ENCODE assay signal across 19 mouse cellular contexts in the genomic region with DNA sequence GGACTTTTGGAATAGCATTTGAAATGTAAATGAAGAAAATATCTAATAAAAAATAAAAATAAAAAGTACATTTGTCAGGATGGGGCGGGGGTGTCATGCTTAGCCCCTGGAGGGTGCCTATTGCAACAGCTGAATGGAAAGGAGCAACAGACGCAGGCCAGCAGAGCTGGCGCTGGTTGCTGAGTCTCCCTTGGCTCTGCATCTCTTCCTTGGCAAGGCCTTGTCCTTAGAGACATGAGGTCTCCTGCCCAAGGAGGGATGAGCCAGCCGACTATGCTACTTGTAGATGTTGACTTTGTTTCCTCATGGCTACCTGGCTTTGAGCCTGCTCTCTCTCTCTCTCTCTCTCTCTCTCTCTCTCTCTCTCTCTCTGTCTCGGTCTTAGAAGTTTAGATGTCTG.
A peak's percentile ranks its signal among the peaks of the same experiment; 100 is the strongest.
DNase-seq lines count a peak whose midpoint lies in the region; ATAC-seq lines count a peak whose summit lies in the region.
"Had no signal": no experiment of that assay in that cellular context is flagged by ENCODE, and none has a peak within 500 bp of the region (broad histone marks: within the 10 kb centered on the region; RNA-seq: fewer than 3 reads in every experiment).

No protein-coding gene starts in this region.

- peaks cover 12% of the 10 kb centered on the region; the same call in 1 of the 2 replicates for H3K4me1 ChIP-seq in heart, embryonic 11.5 days (ENCODE audit: control insufficient read depth, insufficient read depth, low read length)
- H3K4me1 ChIP-seq: liver, embryonic 15.5 days; midbrain, embryonic 10.5 days had no signal

- 85% methylated on average over 5 of the region's 5 CpGs for WGBS in heart, embryonic 11.5 days (ENCODE audit: insufficient replicate concordance)

- H3K36me3 ChIP-seq in heart, embryonic 11.5 days (ENCODE audit: control insufficient read depth, insufficient read depth, low read length): no peaks in the 10 kb centered on the region
- H3K36me3 ChIP-seq: embryonic facial prominence, embryonic 13.5 days; limb, embryonic 15.5 days; liver, embryonic 15.5 days; midbrain, embryonic 10.5 days had no signal

- no peak overlapping the region for H3K4me3 ChIP-seq in heart, embryonic 11.5 days (ENCODE audit: low read depth, low read length)
- H3K4me3 ChIP-seq: embryonic facial prominence, embryonic 13.5 days; limb, embryonic 15.5 days; liver, embryonic 15.5 days; midbrain, embryonic 10.5 days had no signal

- intact Hi-C loops in heart, postnatal 14 days (cut with DNase I): no loop called here

- H3K9me3 ChIP-seq in heart, embryonic 11.5 days (replicated peaks; ENCODE audit: control insufficient read depth, low read length): peaks cover 4% of the 10 kb centered on the region; the same call in 1 of the 2 replicates
- H3K9me3 ChIP-seq: embryonic facial prominence, embryonic 13.5 days; limb, embryonic 15.5 days; liver, embryonic 15.5 days had no signal

- no peak overlapping the region for H3K27ac ChIP-seq in heart, embryonic 11.5 days (ENCODE audit: low read depth, low read length)
- H3K27ac ChIP-seq: embryonic facial prominence, embryonic 13.5 days; limb, embryonic 15.5 days; liver, embryonic 15.5 days; macrophage; midbrain, embryonic 10.5 days had no signal

- no peak overlapping the region for H3K4me2 ChIP-seq in heart, embryonic 11.5 days
- H3K4me2 ChIP-seq: embryonic facial prominence, embryonic 13.5 days; limb, embryonic 15.5 days; liver, embryonic 15.5 days had no signal

- no peak for ATAC-seq in heart, embryonic 11.5 days (replicated peaks; ENCODE audit: insufficient number of reproducible peaks, low FRiP score, low TSS enrichment)
- ATAC-seq: CD4-positive, CD25-positive, alpha-beta regulatory T cell, adult 4 months; hindbrain, embryonic 16.5 days; intestine, postnatal 0 days; Patski had no signal

- peak; percentile 68 for DNase-seq in adrenal gland, postnatal 10 days
- DNase-seq in adrenal gland, adult 8-10 months: no peak
- peak; percentile 97 for DNase-seq in heart, adult 11 months
- DNase-seq in adipocyte (ENCODE audit: low spot score): peak; percentile 93
- peak; percentile 50 to 60 for DNase-seq in heart, postnatal 14 days
- DNase-seq in ovary, postnatal 36 days (ENCODE audit: low spot score): no peak
- DNase-seq: cerebellum, adult 9-11 months; right cerebral cortex, postnatal 4 days; thymus, postnatal 14 days had no signal

- peaks cover 29% of the 10 kb centered on the region for H3K27me3 ChIP-seq in heart, embryonic 11.5 days (ENCODE audit: control insufficient read depth, insufficient read depth, low read length)
- H3K27me3 ChIP-seq: embryonic facial prominence, embryonic 13.5 days; limb, embryonic 15.5 days; Patski had no signal

- no peak overlapping the region for H3K9ac ChIP-seq in heart, embryonic 11.5 days (ENCODE audit: low read depth, low read length)
- H3K9ac ChIP-seq: embryonic facial prominence, embryonic 13.5 days; limb, embryonic 15.5 days; liver, embryonic 15.5 days had no signal

Comparison
In these comparisons a context has a peak if more than half of its experiments do, and no peak if none do; other contexts are left out.
1. DNase-seq: peak in adrenal gland, postnatal 10 days (single experiment), heart, adult 11 months (single experiment), adipocyte (single experiment) and heart, postnatal 14 days (2 of 2); none in adrenal gland, adult 8-10 months (single experiment) and ovary, postnatal 36 days (single experiment).